Mouse (Mus musculus) heart, embryonic 12.5 days (tissue): ENCODE results near the gene Mak. TPM values are rescaled to one million over a fixed set of nuclear protein-coding genes. Genes with fewer than 3 reads are reported as not detected.
"Not testable (repeated sequence)": the region's sequence is repeated elsewhere in the genome, so short reads cannot be mapped to it uniquely, and the experiment has no call there.

ENCODE experiments used
- ATAC-seq: fragments of 200-750 bp; cut with Nextera tagmentation; 2 replicates; pipeline ENCODE4 v1.8.0; 2017; ENCODE audit warnings: moderate TSS enrichment, moderate library complexity; ENCODE audit not compliant: insufficient number of reproducible peaks, low FRiP score
- H3K27ac ChIP-seq: fragments of 300-500 bp; sonication (generic); 2 replicates; pipeline ENCODE4 v1.5.1; 2016; ENCODE audit warnings: mild to moderate bottlenecking, moderate library complexity; ENCODE audit not compliant: poor library complexity, severe bottlenecking
- H3K27me3 ChIP-seq: fragments of 300-500 bp; sonication (generic); replicated peaks from 2 replicates; pipeline ENCODE4 v1.6.1; 2016; ENCODE audit warnings: mild to moderate bottlenecking, moderate library complexity
- H3K36me3 ChIP-seq: fragments of 300-500 bp; sonication (generic); 2 replicates; pipeline ENCODE4 v1.6.1; 2016; ENCODE audit warnings: mild to moderate bottlenecking, moderate library complexity
- H3K4me1 ChIP-seq: fragments of 300-500 bp; sonication (generic); replicated peaks from 2 replicates; pipeline ENCODE4 v1.6.1; 2016; ENCODE audit warnings: mild to moderate bottlenecking
- H3K4me2 ChIP-seq: fragments of 300-500 bp; sonication (generic); 2 replicates; pipeline ENCODE4 v1.6.1; 2016; ENCODE audit warnings: mild to moderate bottlenecking, moderate library complexity
- H3K4me3 ChIP-seq: fragments of 300-500 bp; sonication (generic); 2 replicates; pipeline ENCODE4 v1.5.1; 2016; ENCODE audit warnings: mild to moderate bottlenecking
- H3K9ac ChIP-seq: fragments of 300-500 bp; sonication (generic); 2 replicates; pipeline ENCODE4 v1.6.1; 2016; ENCODE audit warnings: mild to moderate bottlenecking, moderate library complexity
- H3K9me3 ChIP-seq: fragments of 300-500 bp; sonication (generic); replicated peaks from 2 replicates; pipeline ENCODE4 v1.6.1; 2016; ENCODE audit warnings: mild to moderate bottlenecking, moderate library complexity
- WGBS: fragments of 180-500 bp; shearing (Covaris S2); methylation state at CpG from one replicate; pipeline ENCODE4 v1.1.7; 2016; 5-methylcytosine and 5-hydroxymethylcytosine counted together
- polyA plus RNA-seq: library from polyadenylated mRNA; unstranded; fragments of >200 nt; fragmentation: Nextera tagmentation; extraction: Ambion mirVana; gene quantifications from 2 replicates; pipeline ENCODE4 v1.2.1, GENCODE M21; 2016

The Mak gene
- polyA plus RNA-seq, 1 experiment from 2014 or later: 0.38 TPM

DNA sequence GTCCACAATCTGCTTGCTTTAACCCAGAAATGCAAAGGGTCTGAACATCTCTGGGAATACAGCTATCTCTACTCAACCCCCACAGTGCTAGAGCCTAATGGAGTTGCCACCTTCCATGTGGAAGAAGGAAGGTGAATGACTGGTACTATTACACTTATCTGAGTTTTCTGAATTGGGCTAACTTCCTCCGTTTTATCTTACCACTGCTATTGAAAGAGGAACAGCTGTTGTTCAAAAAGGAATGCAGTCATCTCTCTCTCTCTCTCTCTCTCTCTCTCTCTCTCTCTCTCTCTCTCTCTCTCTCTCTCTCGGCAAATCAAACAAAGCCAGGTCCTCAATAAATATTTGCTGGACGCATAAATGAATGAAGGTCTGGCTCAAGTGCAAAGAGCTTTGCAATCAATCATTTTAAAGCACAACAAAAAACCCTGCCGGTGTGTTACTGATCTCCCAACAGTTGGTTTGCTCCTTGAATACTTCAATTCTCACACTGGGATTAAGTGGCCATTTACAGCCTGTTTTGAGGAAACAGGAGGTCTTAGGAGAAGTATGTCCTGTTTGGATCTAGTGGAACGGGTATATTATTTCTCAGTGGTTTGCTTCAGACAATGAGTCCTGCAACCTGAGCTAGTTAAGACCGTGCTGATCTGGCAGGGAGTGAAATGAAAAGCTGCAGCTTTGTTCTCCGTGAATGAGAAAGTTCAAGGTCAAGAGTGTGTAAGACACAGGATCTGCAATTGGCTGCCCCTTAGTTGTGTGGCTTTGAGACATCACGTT, 84.8 kb downstream of the Mak start:
- Histone ChIP-seq H3K36me3 (no peaks in the 10 kb centered on the region), H3K27ac (peak overlapping the region; percentile 34; the same call in 1 of the 2 replicates), H3K9ac (no peak overlapping the region), H3K4me1 (peaks cover 9% of the 10 kb centered on the region), H3K4me3 (no peak overlapping the region), H3K4me2 (no peak overlapping the region; the same call in 1 of the 2 replicates), H3K9me3 (no peaks in the 10 kb centered on the region), H3K27me3 (no peaks in the 10 kb centered on the region)
- ATAC-seq: no peak
- 35% methylated on average over 8 of the region's 8 CpGs for WGBS

DNA sequence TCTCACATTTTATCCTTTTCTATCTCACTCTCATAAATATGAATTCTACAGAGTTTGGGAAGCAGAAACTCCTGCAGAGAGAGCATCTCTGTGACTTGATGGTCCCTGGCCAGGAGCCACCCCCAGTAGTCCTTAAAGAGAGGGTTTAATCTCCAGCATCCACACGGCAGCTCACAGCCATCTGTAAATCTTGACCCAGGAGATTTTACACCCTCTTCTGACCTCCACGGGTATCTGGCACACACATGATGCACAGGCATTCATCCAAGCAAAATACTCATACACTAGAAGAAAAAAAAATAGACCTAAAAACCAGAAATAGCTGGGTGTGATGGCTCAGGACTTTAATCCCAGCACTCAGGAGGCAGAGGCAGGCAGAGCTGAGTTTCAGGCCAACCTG, 91.1 kb downstream of the Mak start:
- WGBS: 54% methylated on average over 2 of the region's 2 CpGs
- no peaks in the 10 kb centered on the region for H3K4me1 ChIP-seq
- no peaks in the 10 kb centered on the region for H3K9me3 ChIP-seq
- no peak for ATAC-seq
- no peaks in the 10 kb centered on the region for H3K27me3 ChIP-seq
- no peak overlapping the region for H3K27ac ChIP-seq
- H3K9ac ChIP-seq: no peak overlapping the region
- H3K4me2 ChIP-seq: no peak overlapping the region
- no peaks in the 10 kb centered on the region for H3K36me3 ChIP-seq
- no peak overlapping the region for H3K4me3 ChIP-seq

DNA sequence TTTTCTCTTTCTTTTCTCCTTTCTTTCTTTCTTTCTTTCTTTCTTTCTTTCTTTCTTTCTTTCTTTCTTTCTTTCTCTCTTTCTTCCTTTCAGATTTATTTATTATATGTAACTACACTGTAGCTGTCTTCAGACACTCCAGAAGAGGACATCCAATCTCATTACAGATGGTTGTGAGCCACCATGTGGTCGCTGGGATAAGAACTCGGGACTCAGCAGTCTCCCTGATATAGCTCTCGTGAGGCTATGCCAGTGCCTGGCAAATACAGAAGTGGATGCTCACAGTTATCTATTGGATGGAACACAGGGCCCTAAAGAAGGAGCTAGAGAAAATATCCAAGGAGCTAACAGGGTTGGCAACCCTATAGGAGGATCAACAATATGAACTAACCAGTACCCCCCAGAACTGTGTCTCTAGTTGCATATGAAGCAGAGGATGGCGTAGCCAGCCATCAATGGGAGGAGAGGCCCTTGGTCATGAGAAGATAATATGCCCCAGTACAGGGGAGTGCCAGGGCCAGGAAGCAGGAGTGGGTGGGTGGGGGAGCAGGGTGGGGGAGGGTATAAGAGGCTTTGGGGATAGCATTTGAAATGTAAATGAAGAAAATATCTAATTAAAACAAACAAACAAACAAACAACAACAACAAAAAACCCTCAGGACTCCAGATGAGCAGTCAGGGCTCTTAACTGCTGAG, 91.8 kb downstream of the Mak start:
- not testable (repeated sequence) for H3K27me3 ChIP-seq, H3K9me3 ChIP-seq, H3K4me2 ChIP-seq, ATAC-seq, H3K4me3 ChIP-seq, H3K27ac ChIP-seq, H3K4me1 ChIP-seq, H3K36me3 ChIP-seq, H3K9ac ChIP-seq
- WGBS: 59% methylated on average over 4 of the region's 4 CpGs

DNA sequence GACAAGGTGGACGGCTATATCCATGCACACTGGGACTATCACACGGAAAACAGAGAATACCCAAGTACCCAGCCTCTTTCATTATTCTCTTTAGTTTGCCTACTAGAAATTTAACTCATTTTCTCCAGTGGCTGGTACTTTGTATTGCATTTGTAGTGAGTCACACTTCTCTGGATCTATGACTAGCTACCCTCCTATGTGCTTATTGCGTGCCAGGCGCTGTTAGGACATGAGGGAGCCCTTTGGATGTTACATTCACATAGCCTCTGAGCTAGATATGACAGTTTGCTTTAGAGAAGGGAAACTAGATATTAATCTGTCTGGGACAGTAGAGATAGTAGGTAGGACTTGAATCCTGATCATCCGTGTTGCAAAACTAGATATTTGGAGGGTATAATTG, 93.4 kb downstream of the Mak start:
- Histone ChIP-seq H3K4me1 (no peaks in the 10 kb centered on the region), H3K4me2 (no peak overlapping the region), H3K27me3 (no peaks in the 10 kb centered on the region), H3K9ac (no peak overlapping the region), H3K36me3 (no peaks in the 10 kb centered on the region), H3K9me3 (no peaks in the 10 kb centered on the region), H3K27ac (no peak overlapping the region), H3K4me3 (no peak overlapping the region)
- ATAC-seq: no peak
- 90% methylated on average over 5 of the region's 5 CpGs for WGBS

DNA sequence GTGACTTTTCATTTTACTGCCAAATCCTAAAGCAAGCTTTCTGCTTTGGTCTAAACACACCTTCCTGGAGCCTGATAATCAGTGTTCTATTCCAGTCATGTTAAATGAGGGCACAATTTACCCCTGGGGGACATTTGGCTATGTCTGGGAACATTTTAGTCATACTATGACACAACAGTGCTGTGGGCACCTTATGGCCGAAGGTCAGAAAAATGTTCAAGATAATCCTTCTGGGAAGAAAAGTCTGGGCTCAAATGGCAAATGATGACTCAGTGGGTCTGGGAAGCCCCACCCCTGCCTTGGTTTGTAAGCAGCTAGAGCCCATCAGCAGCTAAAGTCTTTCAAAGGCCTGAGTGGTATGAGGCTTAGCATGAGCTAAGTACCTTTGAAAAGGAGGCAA, 96.7 kb downstream of the Mak start:
- no peaks in the 10 kb centered on the region for H3K27me3 ChIP-seq
- H3K27ac ChIP-seq: no peak overlapping the region
- H3K4me1 ChIP-seq: no peaks in the 10 kb centered on the region
- H3K4me2 ChIP-seq: no peak overlapping the region
- ATAC-seq: no peak
- WGBS: 77% methylated on average over 1 of the region's 1 CpGs
- no peaks in the 10 kb centered on the region for H3K36me3 ChIP-seq
- H3K9me3 ChIP-seq: no peaks in the 10 kb centered on the region
- H3K4me3 ChIP-seq: no peak overlapping the region
- H3K9ac ChIP-seq: no peak overlapping the region

DNA sequence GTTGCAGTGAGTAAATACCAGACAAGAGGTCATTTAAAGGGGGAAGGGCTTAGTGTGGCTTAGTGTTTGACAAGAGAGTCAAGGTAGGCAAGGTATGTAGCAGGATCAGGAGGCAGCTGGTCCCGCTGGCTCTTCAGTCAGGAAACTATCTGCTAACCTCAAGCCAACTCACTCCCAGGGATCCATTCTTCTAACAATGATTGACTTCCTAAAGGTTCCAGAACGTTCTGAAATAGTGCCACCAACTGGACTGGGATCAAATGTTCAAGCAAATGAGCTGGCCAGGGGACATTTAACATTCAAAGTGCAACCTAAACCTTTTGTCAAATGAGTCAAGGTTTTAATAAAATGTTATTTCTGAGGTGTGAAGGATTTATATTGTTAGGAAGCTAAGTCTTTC, 100.2 kb downstream of the Mak start:
- H3K9ac ChIP-seq: no peak overlapping the region
- no peaks in the 10 kb centered on the region for H3K27me3 ChIP-seq
- H3K36me3 ChIP-seq: no peaks in the 10 kb centered on the region
- H3K4me1 ChIP-seq: no peaks in the 10 kb centered on the region
- H3K4me2 ChIP-seq: no peak overlapping the region
- H3K27ac ChIP-seq: peak overlapping the region; percentile 44; the same call in 1 of the 2 replicates
- H3K9me3 ChIP-seq: no peaks in the 10 kb centered on the region
- H3K4me3 ChIP-seq: no peak overlapping the region
- WGBS: 38% methylated on average over 2 of the region's 2 CpGs
- no peak for ATAC-seq

DNA sequence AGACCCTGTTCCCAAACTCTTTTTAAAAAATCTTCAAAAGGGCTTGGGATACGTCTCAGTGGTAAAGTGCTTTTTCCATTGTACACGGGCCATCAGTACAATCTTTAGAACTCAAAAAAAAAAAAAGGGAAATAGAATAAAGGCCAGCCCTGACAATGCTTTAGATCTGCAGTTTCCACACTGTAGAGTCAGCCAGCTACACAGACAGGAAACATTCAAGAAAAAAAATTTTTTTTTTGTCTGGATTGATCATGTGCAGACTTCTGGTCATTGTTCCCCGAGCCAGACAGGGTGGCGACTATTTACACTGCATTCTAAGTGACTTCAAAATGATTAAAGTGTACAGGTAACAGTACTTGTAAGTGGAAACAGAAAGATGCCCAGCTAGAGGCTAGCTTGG, 100.9 kb downstream of the Mak start:
- 0 out of 2 replicates have a peak overlapping the region, but pooled peaks have one; percentile 51 for H3K27ac ChIP-seq
- no peak overlapping the region for H3K9ac ChIP-seq
- no peaks in the 10 kb centered on the region for H3K27me3 ChIP-seq
- ATAC-seq: peak; percentile 73
- no peak overlapping the region for H3K4me2 ChIP-seq
- H3K36me3 ChIP-seq: no peaks in the 10 kb centered on the region
- no peak overlapping the region for H3K4me3 ChIP-seq
- H3K4me1 ChIP-seq: no peaks in the 10 kb centered on the region
- 58% methylated on average over 4 of the region's 4 CpGs for WGBS
- no peaks in the 10 kb centered on the region for H3K9me3 ChIP-seq

DNA sequence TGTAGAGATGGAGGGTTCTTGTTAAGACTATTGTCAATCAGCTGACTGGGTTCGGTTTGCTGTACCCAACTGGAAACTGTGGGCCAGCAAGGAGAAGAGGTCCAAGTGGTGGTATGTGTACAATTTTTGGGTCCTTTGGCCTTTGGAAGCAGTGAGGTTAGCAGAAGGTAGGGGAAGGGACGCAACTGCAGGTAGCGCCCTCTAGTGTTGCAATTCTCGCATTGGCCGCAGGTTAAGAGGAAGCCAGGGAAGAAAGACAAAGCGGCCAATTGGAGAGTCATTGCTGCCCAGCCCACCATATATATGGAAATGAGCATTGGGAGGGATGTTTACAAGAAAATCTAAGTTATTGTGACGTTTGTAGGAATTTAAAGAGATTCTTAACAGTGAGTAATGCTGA, 101.9 kb downstream of the Mak start:
- H3K9me3 ChIP-seq: no peaks in the 10 kb centered on the region
- no peaks in the 10 kb centered on the region for H3K36me3 ChIP-seq
- no peak overlapping the region for H3K4me3 ChIP-seq
- ATAC-seq: no peak
- H3K4me2 ChIP-seq: no peak overlapping the region
- H3K9ac ChIP-seq: no peak overlapping the region
- 22% methylated on average over 7 of the region's 7 CpGs for WGBS
- no peaks in the 10 kb centered on the region for H3K4me1 ChIP-seq
- H3K27me3 ChIP-seq: no peaks in the 10 kb centered on the region
- no peak overlapping the region for H3K27ac ChIP-seq

Other genes starting within 250 kb of the Mak start
- gene Gcnt2, start 220.0 kb downstream of the Mak start, polyA plus RNA-seq: 3.7 and 3.9 TPM in 2 replicates
- 54.2 and 55.5 TPM in 2 replicates for gene Pak1ip1, start 78.7 kb downstream of the Mak start, polyA plus RNA-seq
- 211 and 228 TPM in 2 replicates for gene Tmem14c, start 63.4 kb downstream of the Mak start, polyA plus RNA-seq
- not detected in 2 replicates for gene Gcm2, start 31.3 kb upstream of the Mak start, polyA plus RNA-seq
- 0.09 TPM in 1 of 2 replicates, not detected in the other for gene Sycp2l, start 34.6 kb upstream of the Mak start, polyA plus RNA-seq
- 1.9 and 2.1 TPM in 2 replicates for gene Elovl2, start 140.7 kb upstream of the Mak start, polyA plus RNA-seq
- 13.6 and 14.5 TPM in 2 replicates for gene Smim13, start 170.1 kb upstream of the Mak start, polyA plus RNA-seq
- not detected in 2 replicates for gene Gm17364, start 194.3 kb upstream of the Mak start, polyA plus RNA-seq